Mouse (Mus musculus) CD4-positive naive resting alpha-beta T cell, adult 76 days (primary cell): Measurements from ENCODE around the gene Dpt. TPM values are rescaled to one million over a fixed set of nuclear protein-coding genes. Genes with fewer than 3 reads are reported as not detected.

ENCODE experiments used
- total RNA-seq: library from RNA; stranded (reverse); gene quantifications from one replicate; pipeline ENCODE4 v1.2.4, GENCODE M21; 2023

The Dpt gene
- total RNA-seq: not detected

DNA sequence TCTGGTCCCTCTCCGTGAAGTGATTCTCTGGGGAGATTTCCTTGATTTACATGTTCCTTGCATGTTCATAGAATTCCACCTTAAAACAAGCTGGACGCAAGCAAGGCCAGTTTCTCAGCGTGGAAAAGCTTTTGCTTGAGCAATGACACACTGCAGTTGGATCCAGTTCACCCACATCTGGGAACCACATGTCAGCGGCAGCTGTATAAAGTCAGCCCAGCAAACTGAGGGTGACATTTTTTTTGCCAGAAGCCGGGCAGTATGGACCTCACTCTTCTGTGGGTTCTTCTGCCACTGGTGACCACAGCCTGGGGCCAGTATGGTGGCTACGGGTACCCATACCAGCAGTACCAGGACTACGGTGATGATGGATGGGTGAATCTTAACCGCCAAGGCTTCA is at the start of gene Dpt:
Gene Dpt, plus strand, starts transcription at position 174 of the 400 bp plus-strand sequence.

Other genes with a start within 250 kb of the Dpt start
- gene Xcl1, start 138.9 kb downstream of the Dpt start, total RNA-seq: 4.6 TPM